Mouse (Mus musculus) hindbrain, postnatal 0 days (tissue): ENCODE measurements around the gene Pidd1. TPM values are rescaled to one million over a fixed set of nuclear protein-coding genes. Genes with fewer than 3 reads are reported as not detected.

Source experiments
- ATAC-seq: fragments of 200-750 bp; cut with Nextera tagmentation; 2 replicates; pipeline ENCODE4 v1.8.0; 2017; ENCODE audit warnings: mild to moderate bottlenecking, moderate TSS enrichment, moderate library complexity
- DNase-seq: peaks from one replicate; pipeline ENCODE4 v3.0.0-alpha.2; 2015; ENCODE audit warnings: low spot score
- H3K27ac ChIP-seq: fragments of 300-500 bp; sonication (generic); 2 replicates; pipeline ENCODE4 v1.5.1; 2014; ENCODE audit warnings: mild to moderate bottlenecking
- H3K27me3 ChIP-seq: fragments of 300-500 bp; sonication (generic); 2 replicates; pipeline ENCODE4 v1.6.1; 2014; ENCODE audit warnings: low read length, mixed read lengths; ENCODE audit not compliant: insufficient read depth
- H3K36me3 ChIP-seq: fragments of 300-500 bp; sonication (generic); 2 replicates; pipeline ENCODE4 v1.6.1; 2014; ENCODE audit warnings: low read length, mixed read lengths; ENCODE audit not compliant: insufficient read depth
- H3K4me1 ChIP-seq: fragments of 300-500 bp; sonication (generic); 2 replicates; pipeline ENCODE4 v1.6.1; 2014; ENCODE audit warnings: antibody characterized with exemption, low read length, mixed read lengths; ENCODE audit not compliant: insufficient read depth
- H3K4me2 ChIP-seq: fragments of 300-500 bp; sonication (generic); 2 replicates; pipeline ENCODE4 v1.6.1; 2014; ENCODE audit warnings: low read depth, mild to moderate bottlenecking, low read length, moderate library complexity, mixed read lengths
- H3K4me3 ChIP-seq: fragments of 300-500 bp; sonication (generic); 2 replicates; pipeline ENCODE4 v1.5.1; 2014; ENCODE audit warnings: low read length
- H3K9ac ChIP-seq: fragments of 300-500 bp; sonication (generic); replicated peaks from 2 replicates; pipeline ENCODE4 v1.6.1; 2014; ENCODE audit warnings: mild to moderate bottlenecking, low read length, moderate library complexity, mixed read lengths
- H3K9me3 ChIP-seq: fragments of 300-500 bp; sonication (generic); 2 replicates; pipeline ENCODE4 v1.6.1; 2016; ENCODE audit warnings: low read length, mixed read lengths
- CTCF ChIP-seq: IDR thresholded peaks from 2 replicates; pipeline ENCODE4 v1.5.1; 2016; ENCODE audit warnings: antibody characterized with exemption, control low read depth, low read depth
- WGBS: fragments of 180-500 bp; shearing (Covaris S2); extraction: QIAGEN DNeasy Blood & Tissue Kit; methylation state at CpG from one replicate; pipeline ENCODE4 v1.1.7; 2014; 5-methylcytosine and 5-hydroxymethylcytosine counted together
- polyA plus RNA-seq: library from polyadenylated mRNA; unstranded; fragments of >200 nt; fragmentation: Nextera tagmentation; extraction: Ambion mirVana; gene quantifications from 2 replicates; pipeline ENCODE4 v1.2.1, GENCODE M21; 2015
- total RNA-seq: library from RNA; depleted of rRNA; stranded (reverse); fragments of >200 nt; gene quantifications from 2 replicates; pipeline ENCODE4 v1.2.3, GENCODE M21; 2014; rRNA removed

The Pidd1 gene
- total RNA-seq (3.6 and 4.6 TPM in 2 replicates), polyA plus RNA-seq (2.4 and 2.5 TPM in 2 replicates)

DNA sequence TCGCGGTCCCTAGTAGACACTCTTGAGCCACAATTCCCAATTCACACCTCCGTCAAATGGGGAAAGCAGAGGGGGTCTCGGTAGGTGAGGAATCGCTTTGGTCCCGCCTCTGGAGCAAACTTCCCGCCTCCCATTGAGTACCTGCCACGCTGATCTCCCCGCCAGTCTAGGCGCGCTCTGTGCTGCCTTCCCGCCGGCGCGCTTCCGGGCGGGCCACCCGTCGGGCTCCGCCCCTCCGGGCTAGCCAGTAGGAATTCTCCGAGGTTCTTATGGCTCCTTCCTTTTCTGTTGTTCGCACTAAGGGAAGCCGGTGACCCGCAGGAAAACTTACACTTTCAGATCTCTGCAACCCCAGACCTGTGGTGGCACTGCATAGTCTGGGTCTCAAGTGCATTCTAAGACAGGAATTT lies at the start of gene Pidd1:
Pidd1 (minus strand) TSS at position 198 of the 410 bp plus-strand sequence.
- no peaks in the 10 kb centered on the region for H3K27me3 ChIP-seq
- DNase-seq: peak; percentile 65
- WGBS: under 1% methylated on average over 25 of the region's 25 CpGs
- H3K27ac ChIP-seq: no peak within 1 kb of the TSS; the same call in 1 of the 2 replicates
- no peaks in the 10 kb centered on the region for H3K9me3 ChIP-seq
- TF ChIP-seq CTCF: no peak
- peaks cover 18% of the 10 kb centered on the region for H3K4me1 ChIP-seq
- no peak for ATAC-seq
- H3K36me3 ChIP-seq: no peaks in the 10 kb centered on the region
- peak within 1 kb of the TSS; percentile 60 for H3K4me2 ChIP-seq
- peak within 1 kb of the TSS; percentile 25 for H3K4me3 ChIP-seq
- peak within 1 kb of the TSS; percentile 30; the same call in 1 of the 2 replicates for H3K9ac ChIP-seq

DNA sequence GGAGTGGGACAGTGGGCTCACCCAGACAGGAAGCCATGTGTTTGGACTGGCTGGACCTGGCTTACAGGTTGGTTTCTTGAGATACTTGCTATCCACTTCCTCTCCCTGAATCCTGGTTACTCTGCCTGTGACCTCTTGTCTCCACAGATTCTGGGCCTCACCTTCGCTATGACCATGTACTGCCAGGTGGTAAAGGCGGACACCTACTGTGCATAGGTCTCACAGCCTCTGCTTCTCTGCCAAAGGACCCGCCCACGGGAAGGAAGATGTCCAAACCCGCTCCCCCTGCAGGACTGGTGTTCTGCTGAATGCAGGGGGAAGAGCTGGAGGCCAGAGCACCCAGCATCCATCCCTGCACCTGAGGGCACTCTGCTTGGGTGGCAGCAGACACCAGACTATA lies 48.9 kb upstream of the Pidd1 start:
- Histone ChIP-seq H3K4me1 (no peaks in the 10 kb centered on the region), H3K36me3 (peaks cover 10% of the 10 kb centered on the region), H3K4me3 (no peak overlapping the region), H3K4me2 (no peak overlapping the region), H3K9ac (no peak overlapping the region), H3K27ac (no peak overlapping the region), H3K9me3 (no peaks in the 10 kb centered on the region), H3K27me3 (no peaks in the 10 kb centered on the region)
- 88% methylated on average over 5 of the region's 5 CpGs for WGBS
- no peak for TF ChIP-seq CTCF
- DNase-seq (no peak), ATAC-seq (no peak)

DNA sequence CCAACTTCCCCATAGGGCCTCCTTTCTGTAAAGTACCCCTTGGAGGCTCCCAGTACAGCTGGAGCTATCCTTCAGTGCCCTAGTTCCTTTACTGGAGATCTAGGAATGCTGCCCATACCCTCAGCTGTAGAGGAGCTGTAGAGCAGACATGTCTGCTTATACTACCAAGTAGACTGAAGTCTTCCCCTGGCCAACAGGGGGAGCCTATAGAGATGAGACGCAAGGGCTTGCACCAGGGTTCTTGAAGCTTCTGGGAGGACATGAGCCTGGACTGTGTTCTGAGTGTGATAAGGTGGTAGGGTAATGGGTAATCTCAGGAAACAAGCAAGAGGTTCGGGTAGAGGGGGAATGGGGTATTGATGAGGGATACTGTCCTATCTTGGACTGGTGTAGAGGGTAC lies 47.3 kb upstream of the Pidd1 start:
- H3K27ac ChIP-seq: no peak overlapping the region
- DNase-seq (no peak), ATAC-seq (no peak)
- TF ChIP-seq CTCF: peak; percentile 36
- H3K4me2 ChIP-seq: no peak overlapping the region
- no peaks in the 10 kb centered on the region for H3K27me3 ChIP-seq
- no peaks in the 10 kb centered on the region for H3K9me3 ChIP-seq
- H3K9ac ChIP-seq: no peak overlapping the region
- no peaks in the 10 kb centered on the region for H3K4me1 ChIP-seq
- H3K4me3 ChIP-seq: no peak overlapping the region
- H3K36me3 ChIP-seq: peaks cover 10% of the 10 kb centered on the region
- 82% methylated on average over 2 of the region's 2 CpGs for WGBS

DNA sequence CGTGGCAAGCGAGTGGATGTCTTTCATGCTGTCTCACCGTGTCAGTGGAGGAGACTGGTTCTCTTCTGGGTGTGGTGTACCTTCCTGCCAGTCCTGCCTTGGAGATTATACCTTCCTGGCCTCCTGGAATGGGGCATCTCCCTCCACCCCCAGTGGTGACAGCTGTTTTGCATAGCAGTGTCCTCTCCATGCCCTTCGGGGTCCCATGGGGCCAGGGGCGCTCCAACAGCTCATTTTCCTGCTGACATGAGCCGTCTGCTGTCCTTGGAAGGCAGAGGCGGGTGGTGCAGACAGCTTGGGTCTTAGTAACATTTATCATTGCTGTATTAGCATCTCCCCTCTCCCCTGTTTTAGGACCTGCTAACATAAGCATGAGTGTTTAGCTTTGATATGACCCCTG lies 43.3 kb upstream of the Pidd1 start:
- no peak for TF ChIP-seq CTCF
- no peak overlapping the region for H3K4me3 ChIP-seq
- H3K4me2 ChIP-seq: no peak overlapping the region
- WGBS: 64% methylated on average over 7 of the region's 7 CpGs
- ATAC-seq (no peak), DNase-seq (no peak)
- peaks cover 9% of the 10 kb centered on the region for H3K4me1 ChIP-seq
- peaks cover under 1% of the 10 kb centered on the region for H3K36me3 ChIP-seq
- no peaks in the 10 kb centered on the region for H3K27me3 ChIP-seq
- H3K27ac ChIP-seq: no peak overlapping the region
- no peak overlapping the region for H3K9ac ChIP-seq
- H3K9me3 ChIP-seq: no peaks in the 10 kb centered on the region

DNA sequence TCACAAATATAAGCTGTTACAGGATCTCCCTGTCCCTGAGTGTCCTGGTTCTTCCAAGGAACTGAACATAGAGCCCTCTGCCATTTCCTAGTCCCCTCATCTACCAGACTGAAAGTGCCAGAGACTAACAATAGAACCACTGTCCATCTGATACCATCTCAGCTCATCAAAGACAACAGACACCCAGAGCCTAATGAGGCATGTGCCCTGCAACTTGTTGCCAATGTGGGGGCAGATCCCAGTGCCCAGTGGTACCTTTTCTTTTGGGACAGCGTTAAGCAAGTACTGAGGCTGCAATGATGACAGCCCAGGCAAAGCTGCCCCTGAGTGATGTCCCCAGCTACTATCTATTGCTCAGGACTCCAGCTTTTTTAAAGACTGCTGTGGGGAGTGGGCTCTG lies 42.4 kb upstream of the Pidd1 start:
- TF ChIP-seq CTCF: no peak
- Histone ChIP-seq H3K9me3 (no peaks in the 10 kb centered on the region), H3K4me2 (no peak overlapping the region), H3K27me3 (no peaks in the 10 kb centered on the region), H3K36me3 (no peaks in the 10 kb centered on the region), H3K9ac (no peak overlapping the region), H3K4me1 (peaks cover 9% of the 10 kb centered on the region), H3K27ac (no peak overlapping the region), H3K4me3 (no peak overlapping the region)
- WGBS: 73% methylated on average over 1 of the region's 1 CpGs
- ATAC-seq (no peak), DNase-seq (no peak)

DNA sequence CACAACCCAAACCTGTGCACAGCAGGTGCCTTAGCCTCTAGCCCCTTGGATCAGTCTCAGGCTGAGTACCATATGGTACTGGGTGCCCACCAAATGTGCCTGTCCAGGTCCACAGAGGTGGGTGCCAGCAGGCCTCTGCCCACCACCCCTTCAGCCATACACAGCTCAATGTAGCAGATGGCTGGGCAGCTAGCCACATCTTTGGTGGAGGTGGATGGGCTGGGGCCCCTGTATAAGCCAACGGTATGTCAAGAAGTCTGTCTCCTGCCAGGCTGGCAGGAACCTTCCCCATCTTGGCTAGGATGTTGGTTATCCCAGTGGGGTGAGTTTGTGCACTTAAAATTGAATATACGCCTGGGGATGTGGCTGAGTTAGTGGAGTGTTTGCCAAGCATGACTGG lies 41.8 kb upstream of the Pidd1 start:
- 62% methylated on average over 2 of the region's 2 CpGs for WGBS
- Histone ChIP-seq H3K4me3 (no peak overlapping the region), H3K4me1 (peaks cover 12% of the 10 kb centered on the region), H3K4me2 (no peak overlapping the region), H3K9me3 (no peaks in the 10 kb centered on the region), H3K27me3 (no peaks in the 10 kb centered on the region), H3K27ac (no peak overlapping the region; the same call in 1 of the 2 replicates), H3K9ac (no peak overlapping the region), H3K36me3 (no peaks in the 10 kb centered on the region)
- DNase-seq (peak; percentile 66), ATAC-seq (0 out of 2 replicates have a peak, but pooled peaks have one; percentile 8)
- no peak for TF ChIP-seq CTCF

DNA sequence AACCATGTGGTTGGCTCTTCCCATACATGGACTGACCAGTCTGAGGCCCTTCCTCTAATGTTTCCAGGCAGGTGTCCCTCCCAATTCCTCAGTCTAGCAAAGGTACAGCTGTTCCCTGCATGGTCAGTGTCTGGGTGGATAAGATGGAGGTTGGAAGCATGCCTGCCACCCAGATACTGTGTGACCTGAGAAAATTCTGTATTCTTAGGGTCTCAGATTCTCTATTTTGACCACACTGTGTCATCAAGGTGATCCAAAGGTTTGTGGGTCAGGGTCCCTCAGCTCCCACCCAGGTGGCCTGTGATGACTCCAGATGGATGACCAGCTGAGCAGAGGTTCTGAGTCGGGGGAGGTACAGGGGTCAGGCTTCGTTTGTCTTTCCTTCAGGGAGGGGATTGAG lies 41.4 kb upstream of the Pidd1 start:
- no peaks in the 10 kb centered on the region for H3K27me3 ChIP-seq
- WGBS: 53% methylated on average over 2 of the region's 2 CpGs
- no peak for DNase-seq
- no peaks in the 10 kb centered on the region for H3K9me3 ChIP-seq
- no peak overlapping the region; the same call in 1 of the 2 replicates for H3K27ac ChIP-seq
- H3K4me1 ChIP-seq: peaks cover 12% of the 10 kb centered on the region
- no peak for TF ChIP-seq CTCF
- no peak overlapping the region for H3K9ac ChIP-seq
- no peaks in the 10 kb centered on the region for H3K36me3 ChIP-seq
- no peak for ATAC-seq
- no peak overlapping the region for H3K4me2 ChIP-seq
- H3K4me3 ChIP-seq: no peak overlapping the region
